22 mouse cellular contexts compared by ENCODE assay signal in genomic region chr1:51512326-51512725, GRCm38 (mm10). TPM values are rescaled to one million over a fixed set of nuclear protein-coding genes. Genes with fewer than 3 reads are reported as not detected.
DNase-seq lines count a peak whose midpoint lies in the region; ATAC-seq and TF ChIP-seq lines count a peak whose summit lies in the region.
"Had no signal": no experiment of that assay in that cellular context is flagged by ENCODE, and none has a peak within 500 bp of the region (broad histone marks: within the 10 kb centered on the region; RNA-seq: fewer than 3 reads in every experiment).

No protein-coding gene starts in this region.

- no peaks in the 10 kb centered on the region for H3K27me3 ChIP-seq in testis, adult 2 months (ENCODE audit: control insufficient read depth, insufficient read depth, low read length)
- no peaks in the 10 kb centered on the region for H3K27me3 ChIP-seq in hindbrain, embryonic 12.5 days
- H3K27me3 ChIP-seq: forebrain, embryonic 13.5 days; heart, embryonic 15.5 days had no signal

- ATAC-seq in hindbrain, embryonic 12.5 days (ENCODE audit: low FRiP score): no peak
- ATAC-seq: CD4-positive, CD25-positive, alpha-beta regulatory T cell, adult 4 months; forebrain, postnatal 0 days; intestine, embryonic 16.5 days had no signal

- H3K4me1 ChIP-seq in testis, adult 2 months (ENCODE audit: control insufficient read depth, insufficient read depth, low read length): no peaks in the 10 kb centered on the region; the same call in 1 of the 2 replicates
- H3K4me1 ChIP-seq in hindbrain, embryonic 12.5 days: no peaks in the 10 kb centered on the region; the same call in 1 of the 2 replicates
- H3K4me1 ChIP-seq: forebrain, embryonic 13.5 days had no signal

- no peaks in the 10 kb centered on the region for H3K9me3 ChIP-seq in hindbrain, embryonic 12.5 days (replicated peaks)
- H3K9me3 ChIP-seq: embryonic facial prominence, embryonic 10.5 days; forebrain, embryonic 13.5 days; G1E; heart, embryonic 15.5 days had no signal

- TF ChIP-seq POLR2A in testis, adult 2 months (IDR thresholded peaks at IDR 0.05; ENCODE audit: control insufficient read depth, low read depth, low read length): no peak

- H3K4me2 ChIP-seq in hindbrain, embryonic 12.5 days (replicated peaks): no peak overlapping the region
- H3K4me2 ChIP-seq: forebrain, embryonic 13.5 days; heart, embryonic 11.5 days; heart, embryonic 15.5 days; hindbrain, embryonic 14.5 days had no signal

- peak overlapping the region; percentile 54; the same call in 1 of the 2 replicates for H3K4me3 ChIP-seq in testis, adult 2 months (ENCODE audit: control insufficient read depth, low read depth, low read length)
- no peak overlapping the region for H3K4me3 ChIP-seq in hindbrain, embryonic 12.5 days
- H3K4me3 ChIP-seq: embryonic facial prominence, embryonic 10.5 days; forebrain, embryonic 13.5 days; heart, adult 2 months; heart, embryonic 15.5 days had no signal

- TF ChIP-seq CTCF in testis, adult 2 months (IDR thresholded peaks at IDR 0.05; ENCODE audit: control insufficient read depth, insufficient read depth, insufficient replicate concordance, low read depth, low read length): no peak

- no peak overlapping the region for H3K9ac ChIP-seq in hindbrain, embryonic 12.5 days
- H3K9ac ChIP-seq: forebrain, embryonic 13.5 days; forebrain, postnatal 0 days; heart, embryonic 15.5 days; hindbrain, embryonic 14.5 days had no signal

- 92% methylated on average over 2 of the region's 2 CpGs for WGBS in hindbrain, embryonic 12.5 days

- H3K36me3 ChIP-seq in testis, adult 2 months (ENCODE audit: control insufficient read depth, insufficient read depth, low read length): no peaks in the 10 kb centered on the region
- H3K36me3 ChIP-seq in hindbrain, embryonic 12.5 days: no peaks in the 10 kb centered on the region
- H3K36me3 ChIP-seq: embryonic facial prominence, embryonic 10.5 days; G1E; heart, embryonic 15.5 days had no signal

- no peak overlapping the region; the same call in 1 of the 2 replicates for H3K27ac ChIP-seq in testis, adult 2 months (ENCODE audit: control insufficient read depth, insufficient read depth, low read depth, low read length)
- no peak overlapping the region for H3K27ac ChIP-seq in hindbrain, embryonic 12.5 days
- H3K27ac ChIP-seq: embryonic facial prominence, embryonic 10.5 days; forebrain, embryonic 13.5 days; heart, adult 2 months; heart, embryonic 15.5 days; hindbrain, embryonic 14.5 days had no signal

- peak; percentile 46 to 79 for DNase-seq in adrenal gland, adult (ENCODE audit: inconsistent age in 2 of 2, low spot score in 1 of 2)
- no peak for DNase-seq in adrenal gland, postnatal 4 days (ENCODE audit: low spot score in 2 of 2)
- peak; percentile 25 to 39 for DNase-seq in cerebellum, postnatal 10 days
- no peak for DNase-seq in cerebellum, adult 8-10 months
- DNase-seq in testis, postnatal 10 days (ENCODE audit: low spot score): no peak
- DNase-seq: B cell, adult 2 months; cerebellum, adult 11-12 months; cerebellum, adult 9-11 months; forebrain, postnatal 0 days; gastrocnemius, postnatal 14 days; heart, adult 2 months; heart, postnatal 14 days had no signal

RNA-seq across cellular contexts. Expression of gene Nabp1, which starts 34.1 kb away (rescaled TPM):
- 10 to 100 TPM; 11.0 to 17.9 TPM for total RNA-seq in adrenal gland, postnatal 4 days (2021)
- 143 and 161 TPM in 2 replicates for polyA plus RNA-seq in testis, adult 2 months (2012; rRNA removed)
- 7.6 and 8.4 TPM in 2 replicates for polyA plus RNA-seq in hindbrain, embryonic 12.5 days (2016; fragmentation: Nextera tagmentation; extraction: Ambion mirVana)

Comparison
In these comparisons a context has a peak if more than half of its experiments do, and no peak if none do; other contexts are left out.
1. DNase-seq: peak in adrenal gland, adult (2 of 2) and cerebellum, postnatal 10 days (2 of 2); none in adrenal gland, postnatal 4 days (0 of 2), cerebellum, adult 8-10 months (single experiment) and testis, postnatal 10 days (single experiment).
2. RNA of gene Nabp1, which starts 34.1 kb away (polyA plus RNA-seq): 143 to 161 TPM in testis, adult 2 months; 7.6 to 8.4 TPM in hindbrain, embryonic 12.5 days; every median in the first group is over 10 times any median in the second.